Mouse (Mus musculus): ENCODE data around the gene Krt15. TPM values are rescaled to one million over a fixed set of nuclear protein-coding genes. Genes with fewer than 3 reads are reported as not detected.

Krt15 gene
- polyA plus RNA-seq, 1 experiment from 2014 or later, result 3.4 TPM

DNA sequence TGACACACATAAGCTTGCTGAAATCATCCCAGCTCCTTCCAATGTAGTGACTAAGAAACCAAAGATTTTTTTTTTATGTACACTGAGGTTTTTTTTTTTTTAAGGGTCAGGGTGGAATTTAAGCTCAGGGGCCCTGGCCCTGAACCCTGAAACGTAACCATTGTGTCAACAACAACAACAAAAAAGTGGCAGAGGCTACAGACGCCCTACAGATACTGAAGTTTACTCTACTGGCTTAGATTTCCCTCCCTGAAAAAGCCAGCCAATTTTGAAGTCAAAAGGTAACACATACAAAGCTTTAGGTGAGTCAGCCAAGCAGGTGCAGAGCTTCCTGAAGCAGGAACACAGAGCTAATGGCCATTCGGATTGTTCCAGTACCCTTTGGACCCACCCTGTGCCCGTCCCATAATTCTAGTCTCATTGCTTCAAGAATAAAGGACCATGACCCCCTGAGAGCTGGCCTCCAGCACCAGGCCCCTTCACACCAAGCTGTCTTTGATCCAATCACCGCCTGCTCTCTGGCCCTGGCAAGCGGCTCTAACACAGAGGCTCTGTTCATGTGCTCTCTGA, 22.3 kb upstream of the Krt15 start:
- Histone ChIP-seq H3K4me1 (ENCODE audit: control insufficient read depth, insufficient read depth, low read length) (no peaks in the 10 kb centered on the region), H3K9ac (ENCODE audit: low read length) (no peak overlapping the region), H3K27me3 (ENCODE audit: control insufficient read depth, insufficient read depth, low read length) (no peaks in the 10 kb centered on the region), H3K36me3 (ENCODE audit: control insufficient read depth, insufficient read depth, low read length) (no peaks in the 10 kb centered on the region), H3K4me3 (ENCODE audit: low read depth, low read length) (no peak overlapping the region), H3K4me2 (ENCODE audit: low read depth, severe bottlenecking) (no peak overlapping the region), H3K27ac (replicated peaks; ENCODE audit: low read depth, low read length) (no peak overlapping the region), H3K9me3 (ENCODE audit: control insufficient read depth, low read length) (no peaks in the 10 kb centered on the region)
- DNase-seq (ENCODE audit: low spot score), result no peak
- ATAC-seq (ENCODE audit: insufficient number of reproducible peaks, low FRiP score, low TSS enrichment, low read depth), result no peak
- 59% methylated on average over 6 of the region's 6 CpGs for WGBS

DNA sequence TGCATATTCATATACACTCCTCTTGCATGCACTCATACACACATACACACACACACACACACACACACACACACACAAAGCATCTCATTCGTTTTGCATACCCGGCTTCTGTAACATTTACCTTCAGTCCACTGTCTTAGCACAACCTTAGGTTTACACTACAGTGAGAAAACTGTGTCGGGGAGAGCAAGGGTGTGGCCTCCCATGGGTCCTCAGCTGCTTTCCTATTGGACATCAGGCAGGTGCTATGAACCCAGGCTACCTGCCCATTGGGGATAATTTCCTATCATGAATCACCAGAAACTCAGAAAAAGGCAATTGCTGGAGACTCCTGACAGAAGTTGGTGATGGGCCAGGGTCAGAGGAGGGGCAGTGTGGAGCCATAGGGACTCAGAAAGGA, 21.6 kb upstream of the Krt15 start:
- Histone ChIP-seq H3K4me1 (ENCODE audit: control insufficient read depth, insufficient read depth, low read length) (no peaks in the 10 kb centered on the region), H3K9me3 (ENCODE audit: control insufficient read depth, low read length) (no peaks in the 10 kb centered on the region), H3K4me3 (ENCODE audit: low read depth, low read length) (no peak overlapping the region), H3K27ac (replicated peaks; ENCODE audit: low read depth, low read length) (no peak overlapping the region), H3K27me3 (ENCODE audit: control insufficient read depth, insufficient read depth, low read length) (no peaks in the 10 kb centered on the region), H3K9ac (ENCODE audit: low read length) (no peak overlapping the region), H3K36me3 (ENCODE audit: control insufficient read depth, insufficient read depth, low read length) (no peaks in the 10 kb centered on the region), H3K4me2 (ENCODE audit: low read depth, severe bottlenecking) (no peak overlapping the region)
- DNase-seq (ENCODE audit: low spot score) (no peak), ATAC-seq (ENCODE audit: insufficient number of reproducible peaks, low FRiP score, low TSS enrichment, low read depth) (no peak)
- WGBS, result 74% methylated on average over 3 of the region's 3 CpGs

DNA sequence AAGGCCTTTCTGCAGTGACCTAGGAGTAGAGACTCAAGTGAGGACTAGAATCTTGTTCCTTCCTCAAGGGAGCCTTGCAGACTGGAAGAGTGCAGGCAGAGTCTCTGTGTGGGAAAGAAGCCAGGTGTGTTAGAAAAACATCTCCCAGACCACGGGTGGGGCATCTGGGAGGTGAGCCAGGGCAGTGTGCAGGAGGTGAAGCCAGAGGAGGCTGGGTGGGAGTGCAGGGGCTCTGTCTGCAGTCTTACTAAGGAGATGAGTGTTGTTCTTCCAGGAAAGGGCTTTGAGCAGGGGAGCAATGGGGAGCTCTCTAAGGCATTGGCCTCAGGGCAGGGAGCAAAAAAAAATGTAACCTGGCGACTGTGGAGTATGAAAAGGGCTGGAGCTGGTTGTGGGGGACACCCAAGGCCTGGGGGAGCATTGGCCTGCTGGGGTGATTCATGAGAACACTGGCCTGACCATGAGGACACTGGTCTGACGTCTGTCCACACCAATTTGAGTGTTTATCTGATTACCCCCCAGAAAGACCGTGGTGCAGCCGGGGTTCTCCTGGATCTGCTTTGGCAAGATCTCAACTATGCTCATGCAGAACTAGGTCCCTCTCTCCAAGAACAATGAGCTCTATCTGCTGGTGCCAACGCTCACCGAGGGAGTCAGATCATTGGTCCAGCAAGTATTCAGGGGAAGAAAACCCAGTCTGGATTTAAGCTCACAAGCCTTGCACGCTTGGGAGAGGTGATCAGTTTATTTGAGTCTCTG, 19.9 kb upstream of the Krt15 start:
- Histone ChIP-seq H3K27ac (replicated peaks; ENCODE audit: low read depth, low read length) (no peak overlapping the region), H3K27me3 (ENCODE audit: control insufficient read depth, insufficient read depth, low read length) (no peaks in the 10 kb centered on the region), H3K9me3 (ENCODE audit: control insufficient read depth, low read length) (no peaks in the 10 kb centered on the region), H3K4me1 (ENCODE audit: control insufficient read depth, insufficient read depth, low read length) (no peaks in the 10 kb centered on the region), H3K36me3 (ENCODE audit: control insufficient read depth, insufficient read depth, low read length) (no peaks in the 10 kb centered on the region), H3K4me2 (ENCODE audit: low read depth, severe bottlenecking) (no peak overlapping the region), H3K4me3 (ENCODE audit: low read depth, low read length) (no peak overlapping the region), H3K9ac (ENCODE audit: low read length) (no peak overlapping the region)
- ATAC-seq (ENCODE audit: insufficient number of reproducible peaks, low FRiP score, low TSS enrichment, low read depth), result no peak
- DNase-seq (ENCODE audit: low spot score), result no peak
- whole genome bisulfite sequencing, result 77% methylated on average over 8 of the region's 8 CpGs

DNA sequence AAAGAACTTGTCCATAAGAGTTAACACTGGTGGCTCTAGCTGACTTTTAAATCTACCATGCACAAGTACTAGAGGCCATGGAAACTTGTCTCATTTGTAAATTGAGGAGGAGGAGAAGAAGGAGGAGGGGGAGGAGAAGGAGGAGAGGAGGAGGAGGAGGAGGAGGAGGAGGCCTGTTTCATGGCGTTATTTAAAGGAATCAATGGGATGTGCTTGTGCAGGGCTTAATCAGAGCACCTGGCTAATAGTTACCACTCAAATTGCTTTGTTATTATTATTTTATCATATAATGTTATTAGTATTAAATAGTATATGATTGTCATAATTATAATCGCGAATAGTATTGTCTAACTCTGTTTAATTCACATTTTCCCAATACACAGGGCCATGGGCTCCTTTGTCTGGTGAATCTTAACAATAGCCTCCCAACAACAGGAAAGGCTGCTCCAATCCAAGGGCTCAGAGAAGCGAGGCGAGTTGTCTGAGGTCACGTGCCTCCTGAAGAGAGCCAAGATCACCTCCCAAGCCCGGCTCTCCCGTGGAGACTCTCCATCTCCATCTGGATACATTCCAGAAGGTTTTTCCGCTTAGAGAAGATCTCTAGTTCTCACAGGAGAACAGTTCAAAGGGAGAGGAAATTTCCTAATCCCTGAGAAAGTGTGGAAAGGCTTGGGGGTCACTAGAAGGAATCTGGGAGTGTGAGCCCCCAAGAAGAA, 13.0 kb upstream of the Krt15 start, which contains the start of gene Krt19:
Krt19 (minus strand) TSS at position 51 of the 716 bp plus-strand sequence.
- H3K36me3 ChIP-seq (ENCODE audit: control insufficient read depth, insufficient read depth, low read length), result no peaks in the 10 kb centered on the region
- no peak within 1 kb of the TSS for H3K9ac ChIP-seq (ENCODE audit: low read length)
- H3K4me2 ChIP-seq (ENCODE audit: low read depth, severe bottlenecking), result no peak within 1 kb of the TSS
- DNase-seq (ENCODE audit: low spot score), result no peak
- no peak within 1 kb of the TSS for H3K4me3 ChIP-seq (ENCODE audit: low read depth, low read length)
- WGBS, result 66% methylated on average over 9 of the region's 9 CpGs
- peaks cover 19% of the 10 kb centered on the region for H3K27me3 ChIP-seq (ENCODE audit: control insufficient read depth, insufficient read depth, low read length)
- no peak for ATAC-seq (ENCODE audit: insufficient number of reproducible peaks, low FRiP score, low TSS enrichment, low read depth)
- H3K9me3 ChIP-seq (ENCODE audit: control insufficient read depth, low read length), result no peaks in the 10 kb centered on the region
- peaks cover 3% of the 10 kb centered on the region; the same call in 1 of the 2 replicates for H3K4me1 ChIP-seq (ENCODE audit: control insufficient read depth, insufficient read depth, low read length)
- H3K27ac ChIP-seq (replicated peaks; ENCODE audit: low read depth, low read length), result no peak within 1 kb of the TSS

DNA sequence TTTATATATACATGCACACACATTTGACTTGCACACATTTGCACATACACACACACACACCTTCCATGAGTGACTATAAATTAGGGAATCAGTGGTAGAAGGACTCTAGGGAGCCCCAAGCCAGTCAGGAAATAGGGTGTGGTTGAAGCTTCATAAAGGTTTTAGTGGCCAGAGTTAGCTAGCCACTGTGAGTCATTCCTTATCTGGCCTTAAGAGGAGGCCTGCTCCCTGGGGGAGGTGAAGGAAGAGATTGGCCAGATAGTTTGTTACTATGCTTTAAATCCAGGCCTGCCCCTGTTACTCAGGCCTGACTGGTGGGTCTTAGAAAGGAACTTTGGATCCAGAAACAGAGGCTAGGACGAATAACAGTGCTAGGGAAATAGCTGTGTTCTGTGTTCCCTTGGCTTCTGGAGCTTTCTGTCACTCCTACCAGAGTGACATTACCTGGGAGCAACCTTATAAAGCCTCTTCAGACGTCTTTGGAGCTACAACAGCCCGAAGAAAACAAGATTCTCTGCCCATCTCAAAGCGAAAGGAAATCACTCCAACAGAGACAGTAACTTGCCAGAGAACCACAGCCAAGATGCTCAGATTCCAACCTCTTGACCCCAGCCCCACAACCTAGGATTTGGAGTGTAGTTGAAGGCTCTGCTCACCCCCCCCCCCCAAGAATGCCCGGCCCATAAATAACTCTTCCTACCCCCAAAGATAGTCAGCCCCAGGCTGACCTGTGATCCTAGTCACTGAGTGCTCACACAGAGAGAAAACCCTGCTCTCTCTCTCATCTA, 12.0 kb upstream of the Krt15 start:
- no peak overlapping the region for H3K4me2 ChIP-seq (ENCODE audit: low read depth, severe bottlenecking)
- peaks cover 3% of the 10 kb centered on the region; the same call in 1 of the 2 replicates for H3K4me1 ChIP-seq (ENCODE audit: control insufficient read depth, insufficient read depth, low read length)

DNA sequence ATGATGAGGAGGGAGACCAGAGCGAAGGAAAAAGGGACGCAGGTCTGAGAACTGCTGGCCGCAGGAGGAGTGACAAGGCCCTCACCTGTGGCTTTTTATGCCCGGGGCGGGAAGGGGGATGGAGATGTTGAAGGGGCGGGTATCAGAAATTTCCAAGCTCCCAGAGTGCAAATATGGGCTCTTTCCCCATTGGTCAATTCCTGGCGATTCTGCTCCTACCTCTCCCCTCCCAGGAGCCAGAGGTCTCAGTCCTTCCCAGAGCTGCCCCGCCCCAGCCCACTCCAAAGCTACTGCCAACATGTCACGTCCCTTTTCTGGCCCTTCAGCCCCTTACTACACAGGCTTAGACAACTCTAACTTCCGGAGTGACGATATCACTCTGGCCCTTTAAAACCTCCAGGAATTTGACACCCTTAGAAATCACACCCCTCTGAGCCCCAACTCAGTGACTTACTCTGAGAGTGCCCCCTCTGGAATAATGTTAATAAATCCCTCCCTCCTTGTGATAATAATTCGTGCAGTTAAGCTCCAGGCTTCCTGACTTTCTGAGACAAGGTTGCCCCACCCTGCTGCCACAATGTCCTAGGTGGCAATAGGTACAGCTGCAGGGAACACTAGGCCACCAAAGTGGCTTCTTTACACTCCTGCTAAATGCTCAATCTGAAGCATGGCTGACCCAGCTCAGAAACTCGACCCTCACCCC, 10.3 kb upstream of the Krt15 start:
- peak overlapping the region; percentile 21 for H3K4me3 ChIP-seq (ENCODE audit: low read depth, low read length)
- 2% methylated on average over 13 of the region's 13 CpGs for WGBS
- H3K4me2 ChIP-seq (ENCODE audit: low read depth, severe bottlenecking), result peak overlapping the region; percentile 47
- H3K27me3 ChIP-seq (ENCODE audit: control insufficient read depth, insufficient read depth, low read length), result peaks cover 19% of the 10 kb centered on the region
- ATAC-seq (ENCODE audit: insufficient number of reproducible peaks, low FRiP score, low TSS enrichment, low read depth) (0 out of 2 replicates have a peak, but pooled peaks have one; percentile 44), DNase-seq (ENCODE audit: low spot score) (no peak)
- H3K4me1 ChIP-seq (ENCODE audit: control insufficient read depth, insufficient read depth, low read length), result peaks cover 3% of the 10 kb centered on the region; the same call in 1 of the 2 replicates
- no peak overlapping the region for H3K9ac ChIP-seq (ENCODE audit: low read length)
- H3K36me3 ChIP-seq (ENCODE audit: control insufficient read depth, insufficient read depth, low read length), result no peaks in the 10 kb centered on the region
- no peaks in the 10 kb centered on the region for H3K9me3 ChIP-seq (ENCODE audit: control insufficient read depth, low read length)
- no peak overlapping the region for H3K27ac ChIP-seq (replicated peaks; ENCODE audit: low read depth, low read length)

More for the DNA sequence above, 12.0 kb upstream of the Krt15 start:
- Histone ChIP-seq H3K9ac (ENCODE audit: low read length) (no peak overlapping the region), H3K36me3 (ENCODE audit: control insufficient read depth, insufficient read depth, low read length) (no peaks in the 10 kb centered on the region), H3K27ac (replicated peaks; ENCODE audit: low read depth, low read length) (no peak overlapping the region), H3K4me3 (ENCODE audit: low read depth, low read length) (no peak overlapping the region), H3K9me3 (ENCODE audit: control insufficient read depth, low read length) (no peaks in the 10 kb centered on the region), H3K27me3 (ENCODE audit: control insufficient read depth, insufficient read depth, low read length) (peaks cover 19% of the 10 kb centered on the region)
- ATAC-seq (ENCODE audit: insufficient number of reproducible peaks, low FRiP score, low TSS enrichment, low read depth) (no peak), DNase-seq (ENCODE audit: low spot score) (no peak)
- WGBS, result 40% methylated on average over 5 of the region's 5 CpGs

DNA sequence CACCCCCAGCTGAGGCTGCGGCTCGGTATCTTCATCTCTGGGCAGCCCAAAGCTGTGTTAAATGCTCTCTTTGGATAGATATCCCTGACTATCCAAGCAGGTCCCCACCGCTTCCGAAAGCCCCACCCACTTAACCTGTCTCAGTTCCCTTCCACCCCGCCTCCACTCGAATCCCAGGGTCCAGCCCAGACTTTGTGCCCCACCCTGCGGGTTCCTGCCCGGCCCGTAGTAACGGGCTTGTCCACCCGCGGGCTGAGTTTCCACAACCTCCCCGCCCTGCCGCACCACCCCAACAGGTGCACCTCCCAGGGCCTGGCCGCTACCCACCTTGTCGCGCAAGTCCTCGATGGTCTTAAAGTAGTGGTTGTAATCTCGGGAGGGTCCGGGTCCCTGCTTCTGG, 9.4 kb upstream of the Krt15 start:
- no peaks in the 10 kb centered on the region for H3K9me3 ChIP-seq (ENCODE audit: control insufficient read depth, low read length)
- no peaks in the 10 kb centered on the region for H3K36me3 ChIP-seq (ENCODE audit: control insufficient read depth, insufficient read depth, low read length)
- ATAC-seq (ENCODE audit: insufficient number of reproducible peaks, low FRiP score, low TSS enrichment, low read depth), result no peak
- no peak for DNase-seq (ENCODE audit: low spot score)
- H3K4me2 ChIP-seq (ENCODE audit: low read depth, severe bottlenecking), result peak overlapping the region; percentile 47
- H3K9ac ChIP-seq (ENCODE audit: low read length), result no peak overlapping the region
- H3K4me3 ChIP-seq (ENCODE audit: low read depth, low read length), result peak overlapping the region; percentile 21
- 2% methylated on average over 20 of the region's 20 CpGs for WGBS
- H3K27me3 ChIP-seq (ENCODE audit: control insufficient read depth, insufficient read depth, low read length), result peaks cover 19% of the 10 kb centered on the region
- H3K4me1 ChIP-seq (ENCODE audit: control insufficient read depth, insufficient read depth, low read length), result peaks cover 6% of the 10 kb centered on the region; the same call in 1 of the 2 replicates
- no peak overlapping the region for H3K27ac ChIP-seq (replicated peaks; ENCODE audit: low read depth, low read length)

Measured in limb, embryonic 11.5 days (tissue).